Mouse (Mus musculus) R1 (cell line): ENCODE measurements around the gene Serpina3k.
"Not testable (repeated sequence)": the region's sequence is repeated elsewhere in the genome, so short reads cannot be mapped to it uniquely, and the experiment has no call there.

ENCODE experiments used
- DNase-seq: peaks from one replicate; pipeline ENCODE4 v3.0.0-alpha.2; 2018; ENCODE audit warnings: low read depth, low spot score

The Serpina3k gene

GRCm38 (mm10) chr12:104388477-104388876 lies 50.2 kb downstream of the Serpina3k start:
- no peak for DNase-seq

GRCm38 (mm10) chr12:104391057-104391456 lies 52.8 kb downstream of the Serpina3k start:
- DNase-seq: not testable (repeated sequence)
